Mouse (Mus musculus) MEL (cell line): ENCODE results near the gene Gjb4. TPM values are rescaled to one million over a fixed set of nuclear protein-coding genes. Genes with fewer than 3 reads are reported as not detected.

ENCODE experiments used
- DNase-seq: peaks from one replicate; pipeline ENCODE4 v3.0.0; 2011; ENCODE audit warnings: low read depth, low spot score
- H3K27ac ChIP-seq: 2 replicates; pipeline ENCODE4 v1.5.1; 2012; ENCODE audit warnings: low read depth, mild to moderate bottlenecking, control low read depth, low read length, moderate library complexity; ENCODE audit not compliant: control insufficient read depth
- H3K27me3 ChIP-seq, 2 experiments: fragments of 150-350 bp in 1 of 2; sonication (generic) in 1 of 2; 2 replicates each; pipeline ENCODE4 v1.6.1; 2012; ENCODE audit warnings: low read length in 2 of 2, mild to moderate bottlenecking in 2 of 2, improper control_type of control experiment in 1 of 2, moderate library complexity in 1 of 2; ENCODE audit not compliant: insufficient read depth in 2 of 2, control insufficient read depth in 1 of 2
- H3K36me3 ChIP-seq, 2 experiments: 2 replicates each; pipeline ENCODE4 v1.6.1; 2012 to 2014; ENCODE audit warnings: low read length in 2 of 2, improper control_type of control experiment in 1 of 2, inconsistent platforms in 1 of 2, mild to moderate bottlenecking in 1 of 2; ENCODE audit not compliant: insufficient read depth in 2 of 2, control insufficient read depth in 1 of 2
- H3K4me1 ChIP-seq, 2 experiments: fragments of 150-350 bp in 1 of 2; sonication (generic) in 1 of 2; 2 replicates each; pipeline ENCODE4 v1.6.1; 2012; ENCODE audit warnings: low read length in 2 of 2, improper control_type of control experiment in 1 of 2, mild to moderate bottlenecking in 1 of 2; ENCODE audit not compliant: insufficient read depth in 2 of 2, control insufficient read depth in 1 of 2
- H3K4me3 ChIP-seq, 2 experiments: fragments of 150-350 bp in 1 of 2; sonication (generic) in 1 of 2; 2 replicates each; pipeline ENCODE4 v1.5.1; 2012; ENCODE audit warnings: low read depth in 2 of 2, low read length in 2 of 2, mild to moderate bottlenecking in 2 of 2, moderate library complexity in 2 of 2, control low read depth in 1 of 2, improper control_type of control experiment in 1 of 2; ENCODE audit not compliant: control insufficient read depth in 1 of 2, insufficient read depth in 1 of 2
- H3K79me2 ChIP-seq: 2 replicates; pipeline ENCODE4 v1.6.1; 2012; ENCODE audit warnings: mild to moderate bottlenecking, low read length, moderate library complexity; ENCODE audit not compliant: control insufficient read depth, poor library complexity, insufficient read depth
- H3K9ac ChIP-seq: 2 replicates; pipeline ENCODE4 v1.6.1; 2012; ENCODE audit warnings: low read depth, mild to moderate bottlenecking, control low read depth, low read length, moderate library complexity; ENCODE audit not compliant: control insufficient read depth, poor library complexity, severe bottlenecking
- H3K9me3 ChIP-seq: fragments of 150-350 bp; sonication (generic); replicated peaks from 2 replicates; pipeline ENCODE4 v1.6.1; 2012; ENCODE audit warnings: mild to moderate bottlenecking, low read length, improper control_type of control experiment, moderate library complexity; ENCODE audit not compliant: insufficient read depth
- BHLHE40 ChIP-seq: IDR thresholded peaks from 2 replicates; pipeline ENCODE4 v1.6.1; 2012; ENCODE audit warnings: low read depth, mild to moderate bottlenecking, inconsistent platforms, low read length, improper control_type of control experiment, borderline replicate concordance
- CHD2 ChIP-seq: IDR thresholded peaks from 2 replicates; pipeline ENCODE4 v1.6.1; 2011; ENCODE audit warnings: low read length, improper control_type of control experiment
- CTCF ChIP-seq, 3 experiments: IDR thresholded peaks in 2 of 3; conservative IDR thresholded peaks in 1 of 3; 2 replicates each; pipeline ENCODE4 v1.5.1; 2011 to 2012; ENCODE audit warnings: low read length in 3 of 3, low read depth in 2 of 3, mild to moderate bottlenecking in 2 of 3, improper control_type of control experiment in 1 of 3, inconsistent platforms in 1 of 3, mixed read lengths in 1 of 3, moderate library complexity in 1 of 3; ENCODE audit not compliant: control insufficient read depth in 1 of 3, insufficient read depth in 1 of 3, poor library complexity in 1 of 3, severe bottlenecking in 1 of 3
- E2F4 ChIP-seq: IDR thresholded peaks from 2 replicates; pipeline ENCODE4 v1.6.1; 2011; ENCODE audit warnings: low read depth, low read length, improper control_type of control experiment, borderline replicate concordance
- ELF1 ChIP-seq: IDR thresholded peaks from 2 replicates; pipeline ENCODE4 v1.6.1; 2014; ENCODE audit warnings: low read depth, mild to moderate bottlenecking, inconsistent platforms, low read length, improper control_type of control experiment, moderate library complexity
- EP300 ChIP-seq, 2 experiments: IDR thresholded peaks; 2 replicates each; pipeline ENCODE4 v1.6.1; 2011; ENCODE audit warnings: improper control_type of control experiment in 2 of 2, low read length in 2 of 2, low read depth in 1 of 2, mild to moderate bottlenecking in 1 of 2
- ETS1 ChIP-seq: IDR thresholded peaks from 2 replicates; pipeline ENCODE4 v1.6.1; 2012; ENCODE audit warnings: low read depth, mild to moderate bottlenecking, inconsistent platforms, low read length, improper control_type of control experiment, moderate library complexity
- GABPA ChIP-seq: IDR thresholded peaks from 2 replicates; pipeline ENCODE4 v1.6.1; 2012; ENCODE audit warnings: low read depth, mild to moderate bottlenecking, inconsistent platforms, low read length, improper control_type of control experiment, moderate library complexity
- GATA1 ChIP-seq: IDR thresholded peaks from 2 replicates; pipeline ENCODE4 v1.6.1; 2011; ENCODE audit warnings: low read depth, low read length, improper control_type of control experiment
- MXI1 ChIP-seq: IDR thresholded peaks from 2 replicates; pipeline ENCODE4 v1.6.1; 2011; ENCODE audit warnings: mild to moderate bottlenecking, low read depth, low read length, improper control_type of control experiment
- MYB ChIP-seq: IDR thresholded peaks from 2 replicates; pipeline ENCODE4 v1.6.1; 2011; ENCODE audit warnings: mild to moderate bottlenecking, low read depth, low read length, improper control_type of control experiment
- NRF1 ChIP-seq: IDR thresholded peaks from 2 replicates; pipeline ENCODE4 v1.6.1; 2014; ENCODE audit warnings: low read depth, mild to moderate bottlenecking, inconsistent platforms, low read length, improper control_type of control experiment, moderate library complexity; ENCODE audit not compliant: poor library complexity, insufficient read depth, severe bottlenecking
- POLR2AphosphoS2 ChIP-seq: IDR thresholded peaks from 2 replicates; pipeline ENCODE4 v1.6.1; 2011; ENCODE audit warnings: low read length, improper control_type of control experiment
- POLR2AphosphoS5 ChIP-seq: IDR thresholded peaks from 2 replicates; pipeline ENCODE4 v1.6.1; 2012; ENCODE audit warnings: low read depth, borderline replicate concordance, mild to moderate bottlenecking, inconsistent platforms, low read length, moderate library complexity, mixed read lengths
- RAD21 ChIP-seq: IDR thresholded peaks from 2 replicates; pipeline ENCODE4 v1.6.1; 2011; ENCODE audit warnings: mild to moderate bottlenecking, low read depth, low read length, improper control_type of control experiment
- RCOR1 ChIP-seq: IDR thresholded peaks from 2 replicates; pipeline ENCODE4 v1.6.1; 2012; ENCODE audit warnings: low read depth, mild to moderate bottlenecking, inconsistent platforms, low read length, improper control_type of control experiment
- SMC3 ChIP-seq: IDR thresholded peaks from 2 replicates; pipeline ENCODE4 v1.6.1; 2011; ENCODE audit warnings: low read depth, low read length, improper control_type of control experiment
- TAL1 ChIP-seq: IDR thresholded peaks from 2 replicates; pipeline ENCODE4 v1.6.1; 2012; ENCODE audit warnings: mild to moderate bottlenecking, inconsistent platforms, low read length, moderate library complexity, mixed read lengths
- TBP ChIP-seq: IDR thresholded peaks from 2 replicates; pipeline ENCODE4 v1.8.0; 2011; ENCODE audit warnings: low read depth, low read length, improper control_type of control experiment
- USF2 ChIP-seq, 2 experiments: IDR thresholded peaks; 2 replicates each; pipeline ENCODE4 v1.6.1; 2011 to 2012; ENCODE audit warnings: improper control_type of control experiment in 2 of 2, low read length in 2 of 2, borderline replicate concordance in 1 of 2, inconsistent platforms in 1 of 2, low read depth in 1 of 2, mild to moderate bottlenecking in 1 of 2; ENCODE audit not compliant: insufficient read depth in 1 of 2
- ZC3H11A ChIP-seq: IDR thresholded peaks from 2 replicates; pipeline ENCODE4 v1.6.1; 2012; ENCODE audit warnings: low read depth, mild to moderate bottlenecking, inconsistent platforms, low read length, improper control_type of control experiment
- ZNF384 ChIP-seq: IDR thresholded peaks from 2 replicates; pipeline ENCODE4 v1.6.1; 2012; ENCODE audit warnings: low read depth, mild to moderate bottlenecking, inconsistent platforms, low read length, improper control_type of control experiment
- polyA plus RNA-seq, 2 experiments: library from polyadenylated mRNA; stranded (reverse) in 1 of 2; unstranded in 1 of 2; fragments of >175 nt in 1 of 2; fragments of >200 nt in 1 of 2; gene quantifications; 2 replicates each; pipeline versions ENCODE4 v1.2.1 to v1.2.4; 2012; ENCODE audit warnings: low replicate concordance in 2 of 2, low read depth in 1 of 2; ENCODE audit not compliant: insufficient read length in 2 of 2, insufficient read depth in 1 of 2, missing spikeins in 1 of 2
- total RNA-seq: library from RNA; depleted of rRNA; stranded (reverse); fragments of 300-350 nt; gene quantifications from 2 replicates; pipeline ENCODE4 v1.2.3, GENCODE M21; 2012

Gene Gjb4
- total and polyA plus RNA-seq, 3 experiments = not detected

- H3K27me3 ChIP-seq = no peaks in the 10 kb centered on the region
- no peaks in the 10 kb centered on the region for H3K9me3 ChIP-seq
- H3K4me1 ChIP-seq = no peaks in the 10 kb centered on the region
- H3K4me3 ChIP-seq = no peak overlapping the region
- no peaks in the 10 kb centered on the region for H3K36me3 ChIP-seq
- TF ChIP-seq ZC3H11A (no peak), MYB (no peak), USF2 (IDR thresholded peaks at IDR 0.05; ENCODE audit: borderline replicate concordance in 1 of 2, insufficient read depth in 1 of 2, low read depth in 1 of 2, low read length in 2 of 2) (no peak), TBP (no peak), ETS1 (no peak), GATA1 (no peak), EP300 (IDR thresholded peaks at IDR 0.05; ENCODE audit: low read depth in 1 of 2, low read length in 2 of 2) (no peak), GABPA (no peak), TAL1 (no peak), MXI1 (no peak), BHLHE40 (no peak), E2F4 (no peak), NRF1 (no peak), CHD2 (no peak), ELF1 (no peak)
- H3K27ac ChIP-seq = no peak overlapping the region
- H3K9ac ChIP-seq = no peak overlapping the region
- H3K79me2 ChIP-seq = no peaks in the 10 kb centered on the region
- DNase-seq = no peak
These were observed 35.8 kb upstream of the Gjb4 start for GRCm38 (mm10) chr4:127389645-127390044.

- Histone ChIP-seq H3K9ac (no peak overlapping the region), H3K36me3 (no peaks in the 10 kb centered on the region), H3K27ac (no peak overlapping the region), H3K27me3 (no peaks in the 10 kb centered on the region), H3K79me2 (no peaks in the 10 kb centered on the region), H3K4me1 (no peaks in the 10 kb centered on the region), H3K9me3 (no peaks in the 10 kb centered on the region), H3K4me3 (no peak overlapping the region)
- no peak for TF ChIP-seq RCOR1
- 0 out of 2 replicates have a peak, but pooled peaks have one; percentile 21 for TF ChIP-seq SMC3
- no peak for TF ChIP-seq NRF1
- TF ChIP-seq ZNF384 = no peak
- no peak for TF ChIP-seq POLR2AphosphoS2
- TF ChIP-seq POLR2AphosphoS5 = no peak
- TF ChIP-seq RAD21 = peak; percentile 24
- TF ChIP-seq MXI1 = no peak
- no peak for TF ChIP-seq MYB
- TF ChIP-seq CTCF (IDR thresholded peaks at IDR 0.05 in 2 of 3, conservative IDR thresholded peaks at IDR 0.05 in 1 of 3; ENCODE audit: control insufficient read depth in 1 of 3, insufficient read depth in 1 of 3, low read depth in 2 of 3, low read length in 3 of 3, poor library complexity in 1 of 3, severe bottlenecking in 1 of 3) = peak; percentile 10 to 23 (median 17); a peak in 3 of 6 replicates
- DNase-seq = peak; percentile 10
These were observed 23.5 kb upstream of the Gjb4 start for GRCm38 (mm10) chr4:127377344-127377743.
